Mouse (Mus musculus) embryonic facial prominence, embryonic 11.5 days (tissue): ENCODE results near the gene Zfp960. TPM values are rescaled to one million over a fixed set of nuclear protein-coding genes. Genes with fewer than 3 reads are reported as not detected.
A peak's percentile ranks its signal among the peaks of the same experiment; 100 is the strongest.
"Not testable (repeated sequence)": the region's sequence is repeated elsewhere in the genome, so short reads cannot be mapped to it uniquely, and the experiment has no call there.

Experiments
- ATAC-seq: fragments of 200-750 bp; cut with Nextera tagmentation; replicated peaks from 2 replicates; pipeline ENCODE4 v1.8.0; 2017; ENCODE audit warnings: low read depth; ENCODE audit not compliant: insufficient number of reproducible peaks, low FRiP score, low TSS enrichment
- DNase-seq: peaks from one replicate; pipeline ENCODE4 v3.0.0-alpha.2; 2015; ENCODE audit warnings: low spot score
- H3K27ac ChIP-seq: fragments of 300-500 bp; sonication (generic); replicated peaks from 2 replicates; pipeline ENCODE4 v1.5.1; 2014; ENCODE audit warnings: mild to moderate bottlenecking, low read depth, low read length, control low read depth
- H3K27me3 ChIP-seq: fragments of 300-500 bp; sonication (generic); 2 replicates; pipeline ENCODE4 v1.6.1; 2014; ENCODE audit warnings: mild to moderate bottlenecking, low read length, moderate library complexity, mixed read lengths; ENCODE audit not compliant: control insufficient read depth, insufficient read depth
- H3K36me3 ChIP-seq: fragments of 300-500 bp; sonication (generic); replicated peaks from 2 replicates; pipeline ENCODE4 v1.6.1; 2014; ENCODE audit warnings: low read depth, mild to moderate bottlenecking, low read length, moderate library complexity, mixed read lengths; ENCODE audit not compliant: control insufficient read depth, insufficient read depth
- H3K4me1 ChIP-seq: fragments of 300-500 bp; sonication (generic); 2 replicates; pipeline ENCODE4 v1.6.1; 2014; ENCODE audit warnings: low read length, mixed read lengths; ENCODE audit not compliant: control insufficient read depth, insufficient read depth
- H3K4me2 ChIP-seq: fragments of 300-500 bp; sonication (generic); 2 replicates; pipeline ENCODE4 v1.6.1; 2014; ENCODE audit warnings: low read depth, mild to moderate bottlenecking, control low read depth, low read length, moderate library complexity
- H3K4me3 ChIP-seq: fragments of 300-500 bp; sonication (generic); 2 replicates; pipeline ENCODE4 v1.5.1; 2014; ENCODE audit warnings: low read depth, low read length, control low read depth
- H3K9ac ChIP-seq: fragments of 300-500 bp; sonication (generic); replicated peaks from 2 replicates; pipeline ENCODE4 v1.6.1; 2014; ENCODE audit warnings: mild to moderate bottlenecking, control low read depth, low read length
- H3K9me3 ChIP-seq: fragments of 300-500 bp; sonication (generic); replicated peaks from 2 replicates; pipeline ENCODE4 v1.6.1; 2016; ENCODE audit warnings: mild to moderate bottlenecking, low read length, inconsistent platforms, mixed read lengths; ENCODE audit not compliant: control insufficient read depth
- WGBS: fragments of 180-500 bp; shearing (Covaris S2); extraction: QIAGEN DNeasy Blood & Tissue Kit; methylation state at CpG from one replicate; pipeline ENCODE4 v1.1.7; 2014; 5-methylcytosine and 5-hydroxymethylcytosine counted together
- polyA plus RNA-seq: library from polyadenylated mRNA; unstranded; fragments of >200 nt; fragmentation: Nextera tagmentation; extraction: Ambion mirVana; gene quantifications from 2 replicates; pipeline ENCODE4 v1.2.1, GENCODE M21; 2014

Gene Zfp960
- 6.0 and 8.4 TPM in 2 replicates for polyA plus RNA-seq

DNA sequence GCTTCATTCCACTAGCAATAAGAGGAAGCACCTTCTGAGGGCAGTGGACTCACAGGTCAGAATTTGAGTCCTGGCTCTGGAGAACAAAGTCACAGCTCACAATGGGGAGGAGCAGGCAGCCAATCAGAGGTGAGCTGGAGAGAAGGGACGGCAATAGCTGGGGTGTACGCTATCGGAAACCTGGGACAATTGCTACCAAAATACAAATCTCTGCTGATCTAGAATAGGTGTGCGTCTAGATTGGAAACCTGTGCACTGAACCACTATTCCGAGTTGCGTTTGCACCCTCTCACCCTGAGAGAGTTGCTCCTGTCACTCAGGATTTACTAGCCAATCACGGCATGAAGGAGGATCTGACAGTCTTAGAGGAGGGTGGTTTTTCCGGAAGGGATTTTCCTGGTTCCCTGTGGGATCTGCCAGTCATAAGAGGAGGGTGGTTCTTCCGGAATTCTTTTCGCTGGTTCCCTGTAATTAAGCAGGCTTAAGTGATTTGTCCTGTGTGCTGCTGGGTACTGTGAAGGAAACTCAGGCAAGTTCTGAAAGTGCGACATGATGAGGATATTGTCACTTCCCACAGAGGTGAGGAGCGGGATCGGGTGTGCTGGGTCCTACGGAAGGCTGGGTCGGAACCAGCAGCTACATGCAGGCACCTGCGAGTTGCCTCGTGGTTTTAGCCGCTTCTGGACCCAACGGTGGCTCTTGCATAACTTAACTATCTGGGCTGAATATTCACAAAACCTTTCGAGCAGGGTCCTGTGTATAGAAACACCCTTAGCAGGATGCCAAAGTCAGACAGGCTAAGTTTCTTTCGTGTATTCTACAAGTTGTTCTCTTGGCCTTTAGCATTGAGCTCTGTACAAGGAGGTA, at the start of gene Zfp960:
Gene Zfp960 (plus strand): TSS at position 486 of the 867 bp plus-strand sequence.
- H3K4me2 ChIP-seq, result peak within 1 kb of the TSS; percentile 29
- DNase-seq, result peak; percentile 89
- H3K9me3 ChIP-seq, H3K27ac ChIP-seq, H3K27me3 ChIP-seq, H3K4me1 ChIP-seq, H3K36me3 ChIP-seq: not testable (repeated sequence)
- under 1% methylated on average over 12 of the region's 21 CpGs for WGBS
- H3K4me3 ChIP-seq, result peak within 1 kb of the TSS; percentile 42
- peak; percentile 100 for ATAC-seq
- H3K9ac ChIP-seq, result peak within 1 kb of the TSS; percentile 47

DNA sequence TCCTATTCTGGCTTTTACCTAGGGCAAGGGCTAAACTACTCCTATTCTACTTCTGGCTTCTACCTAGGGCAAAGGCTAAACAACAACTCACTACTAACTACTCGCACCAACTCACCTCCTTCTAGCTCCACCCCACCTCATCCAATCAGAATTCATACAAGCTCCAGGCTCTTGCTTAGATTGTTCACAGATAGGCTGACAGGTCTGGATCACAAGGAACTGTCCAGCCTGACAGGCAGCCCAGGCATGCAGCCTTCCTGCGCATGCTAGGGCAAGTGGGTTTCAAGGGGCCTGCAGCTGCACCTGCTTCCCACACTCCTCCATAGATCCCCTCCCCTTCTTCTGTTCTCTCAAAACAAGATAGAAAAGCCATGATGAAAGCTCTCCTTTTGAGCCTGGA, 45.8 kb upstream of the Zfp960 start:
- WGBS, result 87% methylated on average over 2 of the region's 2 CpGs
- H3K27ac ChIP-seq, H3K27me3 ChIP-seq, H3K9me3 ChIP-seq, H3K4me2 ChIP-seq, ATAC-seq, DNase-seq, H3K36me3 ChIP-seq, H3K4me1 ChIP-seq, H3K4me3 ChIP-seq, H3K9ac ChIP-seq: not testable (repeated sequence)

DNA sequence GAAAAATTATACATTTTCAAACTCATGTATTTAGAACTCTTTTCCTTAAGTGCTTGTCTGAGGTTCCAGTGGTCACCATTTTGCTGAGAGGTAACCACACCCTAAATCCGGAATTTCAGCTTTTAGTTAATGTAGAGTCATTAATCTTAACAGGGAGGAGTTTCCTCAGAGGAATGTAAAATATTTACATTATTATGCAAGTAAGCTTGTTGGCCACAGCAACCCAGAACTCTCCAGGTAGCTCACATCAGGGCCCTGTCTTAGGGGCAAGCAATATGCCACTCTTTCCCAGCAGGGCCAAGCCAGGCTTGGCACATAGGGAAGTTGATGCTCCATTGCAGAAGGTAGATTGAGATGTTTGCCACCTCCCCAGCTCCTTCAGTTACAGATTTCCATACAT, 4.3 kb upstream of the Zfp960 start:
- WGBS, result 78% methylated on average over 1 of the region's 1 CpGs
- H3K9ac ChIP-seq, H3K4me1 ChIP-seq: not testable (repeated sequence)

DNA sequence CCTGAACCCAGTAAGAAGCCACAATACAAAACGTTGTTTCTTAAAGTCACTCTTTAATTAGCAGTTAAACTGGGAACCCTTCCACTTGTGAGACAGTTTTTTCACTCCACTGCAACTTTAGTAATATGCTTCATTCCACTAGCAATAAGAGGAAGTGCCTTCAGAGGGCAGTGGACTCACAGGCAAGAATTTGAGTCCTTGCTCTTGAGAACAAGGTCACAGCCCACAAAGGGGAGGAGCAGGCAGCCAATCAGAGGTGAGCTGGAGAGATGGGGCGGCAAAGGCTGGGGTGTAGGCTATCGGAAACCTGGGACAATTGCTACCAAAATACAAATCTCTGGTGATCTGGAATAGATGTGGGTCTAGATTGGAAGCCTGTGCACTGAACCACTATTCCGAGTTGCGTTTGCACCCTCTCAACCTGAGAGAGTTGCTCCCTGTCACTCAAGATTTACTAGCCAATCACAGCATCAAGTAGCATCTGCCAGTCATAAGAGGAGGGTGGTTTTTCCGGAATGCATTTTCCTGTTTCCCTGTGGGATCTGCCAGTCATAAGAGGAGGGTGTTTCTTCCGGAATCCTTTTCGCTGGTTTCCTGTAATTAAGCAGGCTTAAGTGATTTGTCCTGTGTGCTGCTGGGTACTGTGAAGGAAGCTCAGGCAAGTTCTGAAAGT, 57.1 kb downstream of the Zfp960 start, which contains the start of gene Zfp97:
Gene Zfp97 (plus strand): TSS at position 586 of the 673 bp plus-strand sequence.
- not testable (repeated sequence) for H3K27ac ChIP-seq, H3K9ac ChIP-seq, H3K27me3 ChIP-seq, H3K9me3 ChIP-seq, H3K36me3 ChIP-seq, H3K4me3 ChIP-seq, H3K4me2 ChIP-seq, DNase-seq, H3K4me1 ChIP-seq
- WGBS, result no CpG with 5 or more reads among the region's 8 CpGs
- peak; percentile 91 for ATAC-seq

More for the DNA sequence above, 4.3 kb upstream of the Zfp960 start:
- H3K4me3 ChIP-seq, H3K36me3 ChIP-seq, H3K27me3 ChIP-seq, H3K4me2 ChIP-seq, H3K27ac ChIP-seq, ATAC-seq, DNase-seq, H3K9me3 ChIP-seq: not testable (repeated sequence)

Other genes starting within 250 kb of the Zfp960 start
- gene Zfp97, start 57.3 kb downstream of the Zfp960 start, polyA plus RNA-seq, result 6.2 and 7.7 TPM in 2 replicates